Mouse (Mus musculus) midbrain, embryonic 15.5 days (tissue): ENCODE results near the gene Fkbp8. TPM values are rescaled to one million over a fixed set of nuclear protein-coding genes. Genes with fewer than 3 reads are reported as not detected.

ENCODE experiments used
- ATAC-seq: fragments of 200-750 bp; cut with Nextera tagmentation; replicated peaks from 2 replicates; pipeline ENCODE4 v1.8.0; 2017; ENCODE audit warnings: moderate TSS enrichment
- H3K27ac ChIP-seq: fragments of 300-500 bp; sonication (generic); 2 replicates; pipeline ENCODE4 v1.5.1; 2015; ENCODE audit warnings: mild to moderate bottlenecking, inconsistent platforms
- H3K27me3 ChIP-seq: fragments of 300-500 bp; sonication (generic); replicated peaks from 2 replicates; pipeline ENCODE4 v1.6.1; 2015; ENCODE audit warnings: inconsistent platforms
- H3K36me3 ChIP-seq: fragments of 300-500 bp; sonication (generic); replicated peaks from 2 replicates; pipeline ENCODE4 v1.6.1; 2015; ENCODE audit warnings: inconsistent platforms
- H3K4me1 ChIP-seq: fragments of 300-500 bp; sonication (generic); 2 replicates; pipeline ENCODE4 v1.6.1; 2015; ENCODE audit warnings: inconsistent platforms
- H3K4me2 ChIP-seq: fragments of 300-500 bp; sonication (generic); 2 replicates; pipeline ENCODE4 v1.6.1; 2015; ENCODE audit warnings: inconsistent platforms, mild to moderate bottlenecking, moderate library complexity
- H3K4me3 ChIP-seq: fragments of 300-500 bp; sonication (generic); 2 replicates; pipeline ENCODE4 v1.5.1; 2015; ENCODE audit warnings: mild to moderate bottlenecking, inconsistent platforms
- H3K9ac ChIP-seq: fragments of 300-500 bp; sonication (generic); 2 replicates; pipeline ENCODE4 v1.6.1; 2015; ENCODE audit warnings: mild to moderate bottlenecking, inconsistent platforms
- H3K9me3 ChIP-seq: fragments of 300-500 bp; sonication (generic); 2 replicates; pipeline ENCODE4 v1.6.1; 2016; ENCODE audit warnings: inconsistent platforms
- WGBS: fragments of 180-500 bp; shearing (Covaris S2); methylation state at CpG from one replicate; pipeline ENCODE4 v1.1.7; 2015; ENCODE audit warnings: mixed read lengths; 5-methylcytosine and 5-hydroxymethylcytosine counted together
- polyA plus RNA-seq: library from polyadenylated mRNA; unstranded; fragments of >200 nt; fragmentation: Nextera tagmentation; extraction: Ambion mirVana; gene quantifications from 2 replicates; pipeline ENCODE4 v1.2.1, GENCODE M21; 2015

The Fkbp8 gene
- polyA plus RNA-seq, 1 experiment from 2014 or later: 450 TPM

DNA sequence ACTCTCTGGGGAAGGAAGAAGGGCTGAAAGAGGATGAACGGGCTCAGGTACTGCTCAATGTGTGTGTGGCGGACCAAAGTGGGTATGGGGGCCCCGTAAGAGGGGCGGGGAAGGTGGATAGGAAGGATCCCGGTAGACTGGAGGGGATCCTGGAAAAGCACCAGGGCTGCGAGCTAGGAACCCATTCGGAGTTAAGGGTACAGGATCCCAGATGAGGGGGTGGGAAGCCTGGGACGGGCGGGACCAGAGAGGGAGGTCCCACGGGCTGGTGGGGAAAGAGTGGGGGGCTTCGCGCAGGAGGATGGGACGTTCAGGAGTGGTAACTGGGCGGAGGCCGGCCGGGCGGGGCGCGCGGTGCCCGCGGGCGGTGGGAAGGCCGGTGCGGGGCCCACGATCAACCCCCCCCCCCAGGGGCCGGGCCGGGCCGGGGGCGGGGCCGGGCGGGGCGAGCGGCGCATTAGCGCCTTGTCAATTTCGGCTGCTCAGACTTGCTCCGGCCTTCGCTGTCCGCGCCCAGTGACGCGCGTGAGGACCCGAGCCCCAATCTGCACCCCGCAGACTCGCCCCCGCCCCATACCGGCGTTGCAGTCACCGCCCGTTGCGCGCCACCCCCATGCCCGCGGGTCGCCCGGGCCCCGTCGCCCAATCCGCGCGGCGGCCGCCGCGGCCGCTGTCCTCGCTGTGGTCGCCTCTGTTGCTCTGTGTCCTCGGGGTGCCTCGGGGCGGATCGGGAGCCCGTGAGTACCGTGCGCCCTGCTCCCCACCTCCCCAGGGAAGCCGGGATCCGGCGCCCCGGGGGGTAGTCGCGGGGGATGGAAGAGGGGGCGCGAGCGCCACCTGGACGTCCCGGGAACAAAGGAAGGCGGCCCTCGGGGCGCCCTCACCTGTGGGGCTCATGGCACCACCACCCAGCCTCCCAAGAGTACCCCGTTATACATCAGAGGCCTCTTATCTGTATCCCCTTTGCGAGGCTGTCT is 34.6 kb upstream of the Fkbp8 start, which contains the start of gene Crlf1:
Gene Crlf1, plus strand, starts transcription at position 495 of the 977 bp plus-strand sequence.
- H3K4me3 ChIP-seq: peak within 1 kb of the TSS; percentile 34
- no peak within 1 kb of the TSS for H3K27ac ChIP-seq
- H3K4me1 ChIP-seq: peaks cover 65% of the 10 kb centered on the region
- H3K9me3 ChIP-seq: no peaks in the 10 kb centered on the region
- peak within 1 kb of the TSS; percentile 58 for H3K4me2 ChIP-seq
- ATAC-seq: no peak
- WGBS: under 1% methylated on average over 75 of the region's 93 CpGs
- H3K9ac ChIP-seq: peak within 1 kb of the TSS; percentile 19
- H3K36me3 ChIP-seq: no peaks in the 10 kb centered on the region
- H3K27me3 ChIP-seq: peaks cover 98% of the 10 kb centered on the region

GRCm38 (mm10) chr8:70493692-70494415 is 33.7 kb upstream of the Fkbp8 start:
- Histone ChIP-seq H3K4me3 (peak overlapping the region; percentile 34), H3K27ac (no peak overlapping the region), H3K27me3 (peaks cover 98% of the 10 kb centered on the region), H3K9me3 (no peaks in the 10 kb centered on the region), H3K36me3 (no peaks in the 10 kb centered on the region), H3K9ac (no peak overlapping the region), H3K4me2 (peak overlapping the region; percentile 58), H3K4me1 (peaks cover 57% of the 10 kb centered on the region)
- ATAC-seq: no peak
- under 1% methylated on average over 47 of the region's 47 CpGs for whole genome bisulfite sequencing

DNA sequence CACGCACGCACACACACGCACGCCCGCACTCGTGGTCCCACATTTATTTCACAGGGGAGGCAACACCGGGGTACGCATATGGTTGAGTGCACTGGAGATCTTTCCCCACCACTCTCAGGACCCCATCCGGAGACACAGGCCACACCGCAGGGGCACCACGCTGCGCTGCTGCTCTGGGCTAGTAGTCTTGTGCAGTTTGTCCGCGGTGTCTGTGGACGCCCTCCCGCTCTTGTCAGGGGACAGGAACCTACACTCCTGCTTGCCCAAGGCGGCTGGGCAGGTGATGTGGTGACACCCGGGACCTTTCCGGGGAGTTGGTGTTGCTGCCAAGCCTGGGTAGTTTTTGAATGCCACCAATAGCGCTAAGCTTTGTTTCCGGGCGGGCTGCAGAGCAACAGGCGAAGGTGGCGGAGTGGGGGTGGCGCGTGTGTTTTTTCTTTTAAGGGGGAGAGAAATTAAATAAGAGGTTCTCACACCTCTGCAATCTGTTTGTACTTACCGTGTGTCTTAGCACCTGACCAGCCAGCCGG is 33.0 kb upstream of the Fkbp8 start:
- WGBS: 2% methylated on average over 28 of the region's 28 CpGs
- no peaks in the 10 kb centered on the region for H3K9me3 ChIP-seq
- peak overlapping the region; percentile 58 for H3K4me2 ChIP-seq
- no peak overlapping the region for H3K9ac ChIP-seq
- peak overlapping the region; percentile 34; the same call in 1 of the 2 replicates for H3K4me3 ChIP-seq
- H3K27ac ChIP-seq: no peak overlapping the region
- H3K36me3 ChIP-seq: no peaks in the 10 kb centered on the region
- peaks cover 98% of the 10 kb centered on the region for H3K27me3 ChIP-seq
- no peak for ATAC-seq
- peaks cover 51% of the 10 kb centered on the region for H3K4me1 ChIP-seq

DNA sequence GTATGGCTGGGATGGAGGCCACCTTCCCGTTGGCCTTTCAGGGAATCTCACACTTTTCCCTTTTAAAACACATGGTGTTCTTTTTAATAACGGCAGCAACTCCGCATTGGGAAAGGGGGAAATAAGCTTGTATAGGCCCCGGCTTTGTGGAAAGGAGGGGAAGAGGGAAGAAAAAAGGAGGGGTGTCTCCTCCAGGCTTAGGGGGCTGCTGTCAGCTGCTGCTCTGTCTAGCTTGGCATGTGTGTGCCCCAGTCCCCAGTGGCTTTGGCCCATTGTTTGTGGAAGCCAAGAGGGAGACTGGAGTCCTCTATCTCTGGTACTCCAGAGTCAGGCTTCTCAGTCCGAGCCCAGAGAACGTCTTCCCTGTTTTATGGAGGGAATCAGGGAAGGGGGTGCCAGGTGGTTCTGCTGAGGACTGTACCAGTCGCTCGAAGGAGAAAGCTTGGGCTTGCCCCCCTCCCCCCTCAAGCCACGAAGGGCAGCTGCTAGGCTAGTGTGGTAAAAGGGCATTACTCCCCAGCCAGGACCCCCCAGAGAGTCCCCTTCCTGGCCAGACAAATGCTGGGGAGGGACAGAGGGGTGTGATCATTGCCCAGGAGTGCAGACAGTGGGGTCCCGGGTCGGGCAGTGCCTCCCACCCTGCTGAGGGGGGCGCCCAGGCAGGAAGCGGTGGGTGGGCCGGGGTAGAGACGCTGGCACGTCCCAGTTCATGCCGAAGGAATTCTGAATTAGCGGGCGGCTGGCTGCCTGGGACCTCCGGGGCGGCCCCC is 32.3 kb upstream of the Fkbp8 start:
- Histone ChIP-seq H3K4me2 (peak overlapping the region; percentile 58; the same call in 1 of the 2 replicates), H3K9ac (no peak overlapping the region)

GRCm38 (mm10) chr8:70495771-70496062 is 31.8 kb upstream of the Fkbp8 start:
- Histone ChIP-seq H3K4me1 (peaks cover 46% of the 10 kb centered on the region), H3K9me3 (no peaks in the 10 kb centered on the region), H3K36me3 (no peaks in the 10 kb centered on the region), H3K4me2 (peak overlapping the region; percentile 10; the same call in 1 of the 2 replicates), H3K4me3 (no peak overlapping the region), H3K27me3 (peaks cover 98% of the 10 kb centered on the region), H3K9ac (no peak overlapping the region), H3K27ac (no peak overlapping the region)
- 8% methylated on average over 12 of the region's 12 CpGs for WGBS
- ATAC-seq: no peak

More for the DNA sequence above, 32.3 kb upstream of the Fkbp8 start:
- Histone ChIP-seq H3K4me1 (peaks cover 47% of the 10 kb centered on the region), H3K27ac (no peak overlapping the region), H3K4me3 (no peak overlapping the region), H3K36me3 (no peaks in the 10 kb centered on the region), H3K9me3 (no peaks in the 10 kb centered on the region), H3K27me3 (peaks cover 98% of the 10 kb centered on the region)
- WGBS: 2% methylated on average over 21 of the region's 21 CpGs
- ATAC-seq: no peak

- peaks cover 35% of the 10 kb centered on the region for H3K4me1 ChIP-seq
- no peak overlapping the region for H3K27ac ChIP-seq
- no peak overlapping the region; the same call in 1 of the 2 replicates for H3K4me3 ChIP-seq
- no peak overlapping the region for H3K9ac ChIP-seq
- H3K36me3 ChIP-seq: no peaks in the 10 kb centered on the region
- ATAC-seq: no peak
- no peaks in the 10 kb centered on the region for H3K9me3 ChIP-seq
- peak overlapping the region; percentile 30 for H3K4me2 ChIP-seq
- peaks cover 86% of the 10 kb centered on the region for H3K27me3 ChIP-seq
- WGBS: 6% methylated on average over 39 of the region's 39 CpGs
These were observed 26.9 kb upstream of the Fkbp8 start for GRCm38 (mm10) chr8:70500386-70501301.

GRCm38 (mm10) chr8:70501820-70502529 is 25.5 kb upstream of the Fkbp8 start:
- Histone ChIP-seq H3K9me3 (no peaks in the 10 kb centered on the region), H3K4me1 (peaks cover 40% of the 10 kb centered on the region), H3K4me2 (no peak overlapping the region), H3K36me3 (no peaks in the 10 kb centered on the region), H3K27ac (no peak overlapping the region), H3K4me3 (no peak overlapping the region), H3K27me3 (peaks cover 72% of the 10 kb centered on the region), H3K9ac (no peak overlapping the region)
- WGBS: 13% methylated on average over 23 of the region's 23 CpGs
- ATAC-seq: no peak

- 36% methylated on average over 12 of the region's 12 CpGs for WGBS
- ATAC-seq: no peak
- no peak overlapping the region for H3K9ac ChIP-seq
These were observed 25.0 kb upstream of the Fkbp8 start for GRCm38 (mm10) chr8:70502540-70502939.

GRCm38 (mm10) chr8:70503062-70503750 is 24.3 kb upstream of the Fkbp8 start:
- Histone ChIP-seq H3K9ac (no peak overlapping the region), H3K4me3 (no peak overlapping the region)
- ATAC-seq: no peak

More at GRCm38 (mm10) chr8:70502540-70502939, 25.0 kb upstream of the Fkbp8 start:
- H3K36me3 ChIP-seq: peaks cover 3% of the 10 kb centered on the region; the same call in 1 of the 2 replicates
- no peak overlapping the region for H3K4me3 ChIP-seq
- peaks cover 42% of the 10 kb centered on the region for H3K4me1 ChIP-seq
- H3K4me2 ChIP-seq: no peak overlapping the region
- peaks cover 67% of the 10 kb centered on the region for H3K27me3 ChIP-seq
- no peak overlapping the region for H3K27ac ChIP-seq
- no peaks in the 10 kb centered on the region for H3K9me3 ChIP-seq

DNA sequence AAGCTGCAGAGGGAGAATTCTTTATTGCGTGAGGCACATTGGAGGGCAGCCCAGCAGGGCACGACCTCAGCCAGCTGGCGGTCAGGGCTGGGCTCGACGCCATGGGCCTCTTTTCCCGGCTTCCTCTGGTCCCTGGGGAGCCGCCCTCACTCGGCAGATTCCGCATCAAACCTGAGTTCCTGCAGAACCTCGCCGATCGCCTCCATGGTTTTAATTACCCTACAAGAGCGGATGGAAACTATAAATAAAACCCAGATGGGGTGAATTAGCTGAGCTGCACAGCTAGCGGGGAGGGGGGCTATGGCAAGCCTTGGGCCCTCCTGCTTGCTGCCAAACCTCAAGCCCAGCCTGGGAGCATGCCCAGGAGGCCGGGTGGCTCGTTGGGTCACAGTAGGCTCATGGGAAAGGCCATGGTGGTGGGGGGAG is 23.2 kb upstream of the Fkbp8 start:
- H3K27me3 ChIP-seq: peaks cover 50% of the 10 kb centered on the region
- no peak overlapping the region for H3K4me2 ChIP-seq
- 60% methylated on average over 16 of the region's 16 CpGs for WGBS
- no peak overlapping the region for H3K9ac ChIP-seq
- H3K36me3 ChIP-seq: peaks cover 8% of the 10 kb centered on the region; the same call in 1 of the 2 replicates
- no peaks in the 10 kb centered on the region for H3K9me3 ChIP-seq
- no peak overlapping the region for H3K4me3 ChIP-seq
- no peak overlapping the region for H3K27ac ChIP-seq
- peaks cover 52% of the 10 kb centered on the region for H3K4me1 ChIP-seq
- no peak for ATAC-seq

More at GRCm38 (mm10) chr8:70503062-70503750, 24.3 kb upstream of the Fkbp8 start:
- H3K36me3 ChIP-seq: peaks cover 8% of the 10 kb centered on the region; the same call in 1 of the 2 replicates
- WGBS: 13% methylated on average over 46 of the region's 46 CpGs
- no peaks in the 10 kb centered on the region for H3K9me3 ChIP-seq
- peaks cover 61% of the 10 kb centered on the region for H3K27me3 ChIP-seq
- no peak overlapping the region for H3K27ac ChIP-seq
- 0 out of 2 replicates have a peak overlapping the region, but pooled peaks have one; percentile 18 for H3K4me2 ChIP-seq
- peaks cover 42% of the 10 kb centered on the region for H3K4me1 ChIP-seq
